Mouse (Mus musculus) hindbrain, embryonic 16.5 days (tissue): ENCODE results near the gene Dcaf12. TPM values are rescaled to one million over a fixed set of nuclear protein-coding genes. Genes with fewer than 3 reads are reported as not detected.
A peak's percentile ranks its signal among the peaks of the same experiment; 100 is the strongest.

Experiments used
- ATAC-seq: fragments of 200-750 bp; cut with Nextera tagmentation; 2 replicates; pipeline ENCODE4 v1.8.0; 2017; ENCODE audit warnings: moderate TSS enrichment, moderate library complexity
- H3K27ac ChIP-seq: fragments of 300-500 bp; sonication (generic); 2 replicates; pipeline ENCODE4 v1.5.1; 2014; ENCODE audit warnings: low read depth, mild to moderate bottlenecking, control low read depth, low read length, moderate library complexity
- H3K27me3 ChIP-seq: fragments of 300-500 bp; sonication (generic); replicated peaks from 2 replicates; pipeline ENCODE4 v1.6.1; 2014; ENCODE audit warnings: low read length; ENCODE audit not compliant: control insufficient read depth, insufficient read depth
- H3K36me3 ChIP-seq: fragments of 300-500 bp; sonication (generic); 2 replicates; pipeline ENCODE4 v1.6.1; 2014; ENCODE audit warnings: mild to moderate bottlenecking, low read length, moderate library complexity, mixed read lengths; ENCODE audit not compliant: control insufficient read depth, insufficient read depth
- H3K4me1 ChIP-seq: fragments of 300-500 bp; sonication (generic); 2 replicates; pipeline ENCODE4 v1.6.1; 2014; ENCODE audit warnings: low read depth, low read length; ENCODE audit not compliant: control insufficient read depth, insufficient read depth
- H3K4me2 ChIP-seq: fragments of 300-500 bp; sonication (generic); 2 replicates; pipeline ENCODE4 v1.6.1; 2014; ENCODE audit warnings: mild to moderate bottlenecking, low read length, control low read depth, moderate library complexity
- H3K4me3 ChIP-seq: fragments of 300-500 bp; sonication (generic); 2 replicates; pipeline ENCODE4 v1.5.1; 2014; ENCODE audit warnings: mild to moderate bottlenecking, low read length, control low read depth, moderate library complexity
- H3K9ac ChIP-seq: fragments of 300-500 bp; sonication (generic); 2 replicates; pipeline ENCODE4 v1.6.1; 2014; ENCODE audit warnings: low read depth, mild to moderate bottlenecking, control low read depth, low read length, moderate library complexity
- H3K9me3 ChIP-seq: fragments of 300-500 bp; sonication (generic); 2 replicates; pipeline ENCODE4 v1.6.1; 2014; ENCODE audit warnings: mild to moderate bottlenecking, low read length, moderate library complexity; ENCODE audit not compliant: control insufficient read depth
- WGBS: fragments of 180-500 bp; shearing (Covaris S2); extraction: QIAGEN DNeasy Blood & Tissue Kit; methylation state at CpG from one replicate; pipeline ENCODE4 v1.1.7; 2014; 5-methylcytosine and 5-hydroxymethylcytosine counted together
- polyA plus RNA-seq: library from polyadenylated mRNA; unstranded; fragments of >200 nt; fragmentation: Nextera tagmentation; extraction: Ambion mirVana; gene quantifications from 2 replicates; pipeline ENCODE4 v1.2.1, GENCODE M21; 2015

Dcaf12 gene
- polyA plus RNA-seq, 1 experiment from 2014 or later, result 75.5 TPM

- Histone ChIP-seq H3K9ac (peak overlapping the region; percentile 27; the same call in 1 of the 2 replicates), H3K4me3 (peak overlapping the region; percentile 76), H3K4me2 (peak overlapping the region; percentile 55), H3K9me3 (no peaks in the 10 kb centered on the region), H3K27ac (0 out of 2 replicates have a peak overlapping the region, but pooled peaks have one; percentile 44), H3K36me3 (no peaks in the 10 kb centered on the region), H3K27me3 (no peaks in the 10 kb centered on the region), H3K4me1 (peaks cover 12% of the 10 kb centered on the region)
- WGBS, result 49% methylated on average over 5 of the region's 5 CpGs
- ATAC-seq, result no peak
Observed at GRCm38 (mm10) chr4:41347839-41348238, 33.1 kb upstream of the Dcaf12 start.

GRCm38 (mm10) chr4:41346011-41346410 is 31.3 kb upstream of the Dcaf12 start:
- H3K9me3 ChIP-seq, result no peaks in the 10 kb centered on the region
- ATAC-seq, result no peak
- H3K27ac ChIP-seq, result no peak overlapping the region
- no peaks in the 10 kb centered on the region for H3K27me3 ChIP-seq
- no peak overlapping the region for H3K4me2 ChIP-seq
- H3K36me3 ChIP-seq, result no peaks in the 10 kb centered on the region
- peaks cover 12% of the 10 kb centered on the region for H3K4me1 ChIP-seq
- no peak overlapping the region for H3K9ac ChIP-seq
- no peak overlapping the region for H3K4me3 ChIP-seq
- WGBS, result 77% methylated on average over 2 of the region's 2 CpGs

GRCm38 (mm10) chr4:41340912-41341550 is 26.3 kb upstream of the Dcaf12 start:
- Histone ChIP-seq H3K4me3 (no peak overlapping the region), H3K27me3 (no peaks in the 10 kb centered on the region), H3K9ac (no peak overlapping the region), H3K4me2 (no peak overlapping the region), H3K9me3 (no peaks in the 10 kb centered on the region), H3K27ac (no peak overlapping the region), H3K36me3 (no peaks in the 10 kb centered on the region), H3K4me1 (no peaks in the 10 kb centered on the region)
- ATAC-seq, result no peak
- 84% methylated on average over 11 of the region's 11 CpGs for WGBS

GRCm38 (mm10) chr4:41336546-41336945 is 21.9 kb upstream of the Dcaf12 start:
- Histone ChIP-seq H3K9ac (no peak overlapping the region), H3K27me3 (no peaks in the 10 kb centered on the region), H3K9me3 (no peaks in the 10 kb centered on the region), H3K4me2 (no peak overlapping the region), H3K4me3 (no peak overlapping the region), H3K27ac (no peak overlapping the region), H3K4me1 (no peaks in the 10 kb centered on the region), H3K36me3 (no peaks in the 10 kb centered on the region)
- ATAC-seq, result no peak

GRCm38 (mm10) chr4:41331698-41332421 is 17.2 kb upstream of the Dcaf12 start:
- Histone ChIP-seq H3K27ac (no peak overlapping the region), H3K4me3 (no peak overlapping the region), H3K4me1 (no peaks in the 10 kb centered on the region), H3K9ac (no peak overlapping the region), H3K36me3 (no peaks in the 10 kb centered on the region), H3K27me3 (no peaks in the 10 kb centered on the region), H3K9me3 (no peaks in the 10 kb centered on the region), H3K4me2 (no peak overlapping the region)
- no peak for ATAC-seq
- WGBS, result 91% methylated on average over 9 of the region's 9 CpGs

- no peaks in the 10 kb centered on the region for H3K36me3 ChIP-seq
- H3K9ac ChIP-seq, result no peak overlapping the region
- H3K27ac ChIP-seq, result no peak overlapping the region
- no peaks in the 10 kb centered on the region for H3K27me3 ChIP-seq
- no peak overlapping the region for H3K4me3 ChIP-seq
- no peak for ATAC-seq
- no peak overlapping the region for H3K4me2 ChIP-seq
- WGBS, result 92% methylated on average over 3 of the region's 3 CpGs
- H3K4me1 ChIP-seq, result no peaks in the 10 kb centered on the region
- H3K9me3 ChIP-seq, result no peaks in the 10 kb centered on the region
Observed at GRCm38 (mm10) chr4:41331085-41331484, 16.4 kb upstream of the Dcaf12 start.

- H3K4me1 ChIP-seq, result no peaks in the 10 kb centered on the region
- no peak overlapping the region for H3K9ac ChIP-seq
- no peaks in the 10 kb centered on the region for H3K9me3 ChIP-seq
- no peaks in the 10 kb centered on the region for H3K27me3 ChIP-seq
- no peak overlapping the region for H3K4me2 ChIP-seq
- ATAC-seq, result no peak
- H3K4me3 ChIP-seq, result no peak overlapping the region
- WGBS, result 36% methylated on average over 4 of the region's 4 CpGs
- no peaks in the 10 kb centered on the region for H3K36me3 ChIP-seq
- no peak overlapping the region for H3K27ac ChIP-seq
Observed at GRCm38 (mm10) chr4:41329481-41329880, 14.8 kb upstream of the Dcaf12 start.

GRCm38 (mm10) chr4:41326876-41327275 is 12.2 kb upstream of the Dcaf12 start:
- Histone ChIP-seq H3K36me3 (no peaks in the 10 kb centered on the region), H3K4me2 (no peak overlapping the region), H3K9me3 (no peaks in the 10 kb centered on the region), H3K27ac (no peak overlapping the region), H3K27me3 (no peaks in the 10 kb centered on the region), H3K4me1 (no peaks in the 10 kb centered on the region), H3K9ac (no peak overlapping the region), H3K4me3 (no peak overlapping the region)
- no peak for ATAC-seq
- WGBS, result 94% methylated on average over 6 of the region's 6 CpGs

- Histone ChIP-seq H3K27me3 (no peaks in the 10 kb centered on the region), H3K9me3 (no peaks in the 10 kb centered on the region), H3K4me2 (no peak overlapping the region), H3K9ac (no peak overlapping the region), H3K4me1 (no peaks in the 10 kb centered on the region), H3K36me3 (no peaks in the 10 kb centered on the region), H3K4me3 (no peak overlapping the region), H3K27ac (no peak overlapping the region)
- no peak for ATAC-seq
- WGBS, result 76% methylated on average over 4 of the region's 4 CpGs
Observed at GRCm38 (mm10) chr4:41320971-41321370, 6.3 kb upstream of the Dcaf12 start.
